Mouse (Mus musculus) small intestine, adult 2 months (tissue): ENCODE measurements at regions not wholly inside any gene's neighbourhood (a gene's known extent, or its start where the extent isn't known, plus 50 kb on each side); places are given as distances from the start of the nearest gene placed in this dataset.
"Not testable (repeated sequence)": the region's sequence is repeated elsewhere in the genome, so short reads cannot be mapped to it uniquely, and the experiment has no call there.

Experiments used
- H3K27ac ChIP-seq: fragments of 200-500 bp; 2 replicates; pipeline ENCODE4 v1.5.1; 2012; ENCODE audit warnings: low read depth, low read length, control low read depth, inconsistent platforms; ENCODE audit not compliant: insufficient read depth
- H3K27me3 ChIP-seq: fragments of 200-500 bp; 2 replicates; pipeline ENCODE4 v1.6.1; 2012; ENCODE audit warnings: mild to moderate bottlenecking, moderate library complexity, low read length, inconsistent platforms; ENCODE audit not compliant: control insufficient read depth, insufficient read depth
- H3K36me3 ChIP-seq: fragments of 200-500 bp; 2 replicates; pipeline ENCODE4 v1.6.1; 2012; ENCODE audit warnings: mild to moderate bottlenecking, low read length, control low read depth, inconsistent platforms; ENCODE audit not compliant: control insufficient read depth, insufficient read depth
- H3K4me1 ChIP-seq: fragments of 200-500 bp; 2 replicates; pipeline ENCODE4 v1.6.1; 2012; ENCODE audit warnings: low read length, inconsistent platforms, mixed read lengths; ENCODE audit not compliant: control insufficient read depth, insufficient read depth, insufficient read length
- H3K4me3 ChIP-seq: fragments of 200-500 bp; 2 replicates; pipeline ENCODE4 v1.5.1; 2012; ENCODE audit warnings: low read depth, mild to moderate bottlenecking, control low read depth, inconsistent platforms, low read length, moderate library complexity
- CTCF ChIP-seq: fragments of 200-500 bp; IDR thresholded peaks from 2 replicates; pipeline ENCODE4 v1.5.1; 2012; ENCODE audit warnings: low read depth, mild to moderate bottlenecking, control low read depth, inconsistent platforms, low read length, moderate library complexity, mixed read lengths; ENCODE audit not compliant: insufficient replicate concordance, insufficient read length; ENCODE audit errors: extremely low read depth
- POLR2A ChIP-seq: fragments of 200-500 bp; IDR thresholded peaks from 2 replicates; pipeline ENCODE4 v1.6.1; 2012; ENCODE audit warnings: low read depth, mild to moderate bottlenecking, control low read depth, inconsistent platforms, low read length, moderate library complexity
- WGBS: fragments of 180-500 bp; shearing (Covaris S2); methylation state at CpG from one replicate; pipeline ENCODE4 v1.1.7; 2018; 5-methylcytosine and 5-hydroxymethylcytosine counted together

DNA sequence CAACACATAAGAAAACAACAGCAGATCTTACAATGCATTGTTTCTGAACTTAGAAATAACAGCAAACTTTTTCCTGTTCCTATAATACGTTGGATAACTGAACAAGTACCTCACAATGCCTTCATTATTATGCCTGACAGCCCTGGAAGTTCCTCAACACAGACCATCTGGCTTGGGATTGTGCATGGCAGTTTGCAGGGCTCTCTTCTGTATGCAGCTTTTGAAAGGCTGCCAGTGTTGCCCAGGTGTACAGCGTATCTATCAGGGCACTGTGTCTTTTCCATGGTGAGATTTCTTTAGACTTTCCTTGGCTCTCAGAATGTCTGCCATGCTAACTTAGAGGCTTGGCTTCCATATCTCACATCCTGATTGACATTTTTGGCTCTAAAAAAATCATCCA lies 134.0 kb upstream of the Akr1e1 start:
- 66% methylated on average over 2 of the region's 2 CpGs for WGBS

GRCm38 (mm10) chr13:4716299-4716698 lies 107.3 kb upstream of the Akr1e1 start:
- not testable (repeated sequence) for H3K4me1 ChIP-seq

More for the DNA sequence above, 134.0 kb upstream of the Akr1e1 start:
- H3K4me3 ChIP-seq = no peak overlapping the region
- no peaks in the 10 kb centered on the region for H3K4me1 ChIP-seq
- no peaks in the 10 kb centered on the region for H3K27me3 ChIP-seq
- H3K36me3 ChIP-seq = no peaks in the 10 kb centered on the region
- TF ChIP-seq CTCF (no peak), POLR2A (no peak)
- no peak overlapping the region for H3K27ac ChIP-seq

DNA sequence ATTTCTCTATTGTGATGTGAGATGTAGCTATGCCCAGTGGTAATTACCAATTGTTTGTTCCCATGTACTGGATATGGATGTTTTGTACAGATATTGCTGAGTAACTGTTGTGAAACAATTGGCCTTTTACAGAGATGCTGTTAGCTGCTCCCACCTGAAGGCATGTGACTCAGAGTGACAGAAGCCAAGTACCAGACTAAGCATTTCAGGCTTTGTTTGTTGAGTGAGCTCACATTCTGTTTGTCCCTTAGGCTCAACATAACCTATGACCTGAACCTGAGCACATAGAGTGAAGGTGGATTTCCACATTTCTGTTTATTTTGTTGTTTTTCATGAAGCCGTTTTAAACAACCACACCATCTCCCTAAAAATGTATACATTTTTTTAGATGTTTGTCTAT lies 105.8 kb upstream of the Akr1e1 start:
- Histone ChIP-seq H3K4me3 (no peak overlapping the region), H3K27me3 (no peaks in the 10 kb centered on the region), H3K27ac (no peak overlapping the region), H3K36me3 (no peaks in the 10 kb centered on the region), H3K4me1 (no peaks in the 10 kb centered on the region)
- 61% methylated on average over 1 of the region's 1 CpGs for WGBS
- TF ChIP-seq POLR2A (no peak), CTCF (no peak)

More at GRCm38 (mm10) chr13:4716299-4716698, 107.3 kb upstream of the Akr1e1 start:
- 79% methylated on average over 2 of the region's 2 CpGs for WGBS
- not testable (repeated sequence) for H3K36me3 ChIP-seq, H3K4me3 ChIP-seq, H3K27ac ChIP-seq, H3K27me3 ChIP-seq

DNA sequence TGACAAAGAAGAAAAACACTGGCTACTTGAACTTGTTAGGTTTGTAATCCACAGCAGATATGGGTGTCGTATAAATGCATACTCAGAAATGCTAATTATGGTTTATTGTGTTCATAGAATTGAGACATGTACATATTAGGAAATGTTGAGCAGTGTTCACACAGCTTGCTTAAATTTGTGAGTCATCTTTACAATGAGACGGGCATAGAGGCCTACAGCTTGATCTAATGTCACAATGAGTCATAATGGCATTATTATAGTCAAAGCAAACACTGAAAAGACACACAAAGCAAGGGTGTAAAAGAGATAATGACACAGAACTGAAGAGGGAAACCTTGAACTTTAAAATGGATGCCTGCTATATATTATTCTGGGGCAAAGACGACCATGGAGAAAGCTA lies 103.7 kb upstream of the Akr1e1 start:
- Histone ChIP-seq H3K4me1 (no peaks in the 10 kb centered on the region), H3K36me3 (no peaks in the 10 kb centered on the region), H3K4me3 (no peak overlapping the region), H3K27me3 (no peaks in the 10 kb centered on the region), H3K27ac (no peak overlapping the region)
- WGBS = 30% methylated on average over 3 of the region's 3 CpGs
- TF ChIP-seq POLR2A (no peak), CTCF (no peak)

DNA sequence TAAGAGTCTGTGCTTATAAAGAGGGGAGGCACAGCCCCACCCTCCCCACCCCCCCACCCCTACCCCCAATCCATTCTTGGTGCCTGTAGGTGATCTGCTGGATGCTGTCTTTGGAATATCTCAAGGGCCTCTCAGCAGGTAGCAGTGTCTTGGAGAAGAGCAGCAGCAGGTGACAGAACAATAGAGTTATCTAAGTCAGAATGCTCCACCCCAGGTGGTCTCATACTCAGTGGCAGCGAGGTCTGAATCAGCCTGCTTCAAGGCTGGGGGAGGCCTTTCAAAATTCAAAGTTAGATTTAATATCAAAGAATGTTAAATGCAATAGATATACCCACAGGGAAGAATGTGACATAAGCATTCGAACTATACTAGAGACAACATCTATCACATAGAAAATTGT lies 90.6 kb upstream of the Akr1e1 start:
- H3K27ac ChIP-seq, H3K36me3 ChIP-seq, H3K4me1 ChIP-seq, H3K27me3 ChIP-seq, H3K4me3 ChIP-seq: not testable (repeated sequence)
- WGBS = 56% methylated on average over 2 of the region's 2 CpGs

DNA sequence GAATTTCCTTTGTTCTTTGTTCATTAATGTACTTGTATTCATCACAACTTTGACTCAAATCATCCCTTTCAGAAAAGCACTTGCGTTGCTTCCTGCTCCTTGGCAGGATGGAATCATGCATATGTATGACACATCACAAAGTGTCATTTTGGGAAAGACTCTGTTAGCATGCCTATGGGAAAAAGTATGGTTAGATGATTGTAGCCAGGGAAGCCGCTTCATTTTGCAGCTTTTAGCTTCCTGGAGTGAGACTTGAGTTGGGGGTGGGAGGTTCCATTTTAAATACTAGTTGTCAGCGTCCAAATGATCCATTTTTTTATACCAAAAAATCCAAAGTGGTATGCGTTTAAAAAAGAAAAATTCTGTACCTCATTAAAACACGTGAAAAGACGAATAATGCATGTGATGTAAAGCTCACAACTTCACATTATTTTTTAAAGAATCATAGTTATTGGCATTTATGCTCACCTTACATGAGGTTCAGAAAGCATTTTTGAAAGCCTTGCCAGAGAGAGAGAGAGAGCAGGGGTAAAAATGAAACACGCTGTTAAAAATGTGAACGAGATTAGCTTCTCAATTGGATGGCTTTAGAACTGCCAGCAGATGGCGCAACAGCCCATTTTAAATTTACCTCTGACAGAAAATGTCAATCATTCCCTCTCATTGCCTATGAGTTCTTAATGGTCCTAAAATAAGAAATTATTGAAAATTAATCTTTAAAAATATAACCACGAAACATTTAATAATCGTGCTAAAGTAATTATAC lies 57.6 kb upstream of the Akr1e1 start:
- 39% methylated on average over 11 of the region's 11 CpGs for WGBS
- no peak overlapping the region for H3K27ac ChIP-seq
- no peaks in the 10 kb centered on the region for H3K4me1 ChIP-seq
- no peaks in the 10 kb centered on the region for H3K36me3 ChIP-seq
- no peak overlapping the region for H3K4me3 ChIP-seq
- no peaks in the 10 kb centered on the region for H3K27me3 ChIP-seq
- TF ChIP-seq CTCF (no peak), POLR2A (no peak)

DNA sequence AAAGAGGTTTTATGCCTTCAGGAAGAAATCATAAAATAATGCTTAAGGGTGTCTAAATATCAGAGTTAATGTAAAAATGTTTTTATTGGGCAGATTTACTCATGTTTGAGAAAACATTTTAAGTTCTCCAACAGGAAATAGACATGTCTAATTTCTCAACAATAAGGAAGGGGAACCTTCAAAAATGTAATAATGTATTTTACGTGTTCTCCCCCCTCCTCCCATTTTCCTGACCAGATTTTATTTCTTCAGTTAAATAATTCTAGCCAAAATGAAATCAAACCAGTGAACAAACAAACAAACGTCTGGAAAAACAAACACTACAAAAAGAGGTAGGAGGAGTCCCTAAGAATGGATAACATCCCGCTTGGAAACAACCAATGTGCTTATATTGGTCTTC lies 54.4 kb upstream of the Akr1e1 start:
- no peak for TF ChIP-seq POLR2A
- TF ChIP-seq CTCF = no peak
- WGBS = 36% methylated on average over 3 of the region's 3 CpGs
- H3K27me3 ChIP-seq = no peaks in the 10 kb centered on the region
- H3K36me3 ChIP-seq = no peaks in the 10 kb centered on the region
- H3K4me1 ChIP-seq = no peaks in the 10 kb centered on the region
- no peak overlapping the region for H3K27ac ChIP-seq
- H3K4me3 ChIP-seq = no peak overlapping the region

DNA sequence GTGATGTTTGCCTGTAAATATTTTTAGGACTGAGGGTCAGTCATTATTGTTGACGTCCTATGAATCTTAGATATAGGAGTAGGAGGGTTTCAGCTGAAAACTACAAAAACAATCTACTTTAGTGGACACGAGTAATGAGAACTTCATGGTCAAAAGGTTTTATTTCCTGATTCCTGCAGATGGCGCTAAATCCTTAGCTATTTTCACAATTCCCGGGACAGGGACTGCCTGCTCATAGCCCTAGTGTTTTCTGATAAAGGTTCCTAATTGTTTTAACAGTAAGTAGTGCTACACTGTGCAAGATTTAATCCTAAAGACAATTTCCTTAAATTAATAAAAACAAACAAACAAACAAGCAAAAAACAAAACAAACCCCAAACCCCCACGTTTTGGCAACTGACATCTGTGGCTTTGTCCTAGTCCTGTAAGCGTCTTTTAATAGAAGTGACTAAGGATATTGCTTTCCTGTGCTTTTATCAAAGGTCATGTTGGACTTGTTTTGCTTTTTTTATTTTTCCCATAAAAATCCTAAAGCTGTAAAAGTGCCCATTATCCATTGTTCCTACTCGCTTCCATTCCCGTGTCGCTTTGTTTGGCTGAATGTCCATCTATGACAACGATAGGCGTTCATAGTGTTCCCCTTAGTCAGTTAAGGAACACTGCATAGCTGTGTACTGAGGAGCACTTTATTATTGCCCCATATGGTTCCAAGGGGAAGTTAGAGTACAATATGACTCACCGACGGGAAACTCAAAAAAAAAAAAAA lies 53.5 kb upstream of the Akr1e1 start:
- Histone ChIP-seq H3K27ac (no peak overlapping the region), H3K4me3 (no peak overlapping the region), H3K4me1 (no peaks in the 10 kb centered on the region), H3K27me3 (no peaks in the 10 kb centered on the region), H3K36me3 (no peaks in the 10 kb centered on the region)
- no peak for TF ChIP-seq POLR2A
- TF ChIP-seq CTCF = no peak
- 28% methylated on average over 13 of the region's 13 CpGs for WGBS
